Mouse (Mus musculus): Measurements from ENCODE around the gene Bfsp1.

DNA sequence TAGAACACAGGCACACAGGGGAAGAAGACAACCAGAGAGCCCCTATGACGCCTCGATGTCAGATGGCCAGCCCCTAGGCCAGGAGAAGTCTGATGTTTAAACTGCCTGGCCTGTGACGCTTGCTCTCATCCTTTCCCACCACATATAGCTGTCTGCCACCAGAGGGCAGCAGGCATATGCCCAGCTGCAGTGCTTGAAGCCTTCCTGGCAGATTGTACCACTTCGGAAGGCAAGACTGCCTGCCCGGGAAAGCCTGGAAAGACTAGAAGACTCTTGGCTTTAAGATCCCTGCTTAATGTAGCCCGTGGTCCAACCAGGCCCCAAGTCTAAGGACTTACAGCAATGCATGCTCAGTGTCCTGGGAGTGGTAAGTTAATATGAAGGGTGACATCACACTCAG is 4.4 kb upstream of the Bfsp1 start:
- TF ChIP-seq CTCF (IDR thresholded peaks at IDR 0.05; ENCODE audit: low read depth) (peak; percentile 99), EP300 (IDR thresholded peaks at IDR 0.05; ENCODE audit: low read depth) (no peak)

Measured in heart, postnatal 0 days (tissue).